Mouse (Mus musculus) cerebellum, adult 9-11 months (tissue): ENCODE data around the gene Zc3h7b.
"Not testable (repeated sequence)": the region's sequence is repeated elsewhere in the genome, so short reads cannot be mapped to it uniquely, and the experiment has no call there.

Source experiments
- DNase-seq: peaks from one replicate; pipeline ENCODE4 v3.0.0; 2022

Gene Zc3h7b

DNA sequence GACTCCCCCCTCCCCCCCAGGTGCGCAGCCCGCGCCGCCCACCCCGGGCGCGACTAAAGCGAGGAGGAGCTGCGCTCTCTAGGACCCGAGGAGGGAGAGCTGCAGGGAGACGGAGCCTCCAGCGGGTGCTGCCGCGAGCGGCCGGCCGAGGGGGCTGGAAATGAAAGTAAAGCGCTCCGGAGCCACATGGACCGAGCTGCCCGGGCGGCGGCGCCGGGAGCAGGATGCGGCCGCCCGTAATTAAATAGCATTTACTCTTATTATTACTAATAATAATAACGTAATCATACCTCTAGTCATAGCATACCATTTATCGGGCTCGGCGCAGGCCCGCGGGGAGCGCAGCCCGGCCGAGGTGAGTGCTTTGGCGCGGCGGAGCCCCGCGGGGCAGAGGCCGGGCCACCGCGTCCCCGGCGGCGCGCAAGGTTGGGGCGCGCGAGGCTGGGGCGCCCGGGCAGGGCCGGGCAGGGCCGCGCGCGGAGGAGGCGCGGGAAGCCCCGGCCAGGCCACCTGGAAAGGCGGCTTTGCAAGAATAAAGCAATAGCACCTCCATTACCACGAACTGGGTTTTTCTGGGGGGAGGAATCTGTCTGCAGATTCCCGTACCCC lies at the start of gene Zc3h7b, which contains the start of gene Rangap1:
Zc3h7b (plus strand) TSS at position 66 of the 609 bp plus-strand sequence.
Rangap1 (minus strand) TSS at position 539 of the 609 bp plus-strand sequence.
- peak; percentile 77 for DNase-seq

- peak; percentile 39 for DNase-seq
Measured at GRCm38 (mm10) chr15:81697175-81697574, 47.7 kb upstream of the Zc3h7b start, which contains the start of gene Chadl. Chadl (minus strand) TSS chr15:81697287.

GRCm38 (mm10) chr15:81697847-81698246 lies 47.0 kb upstream of the Zc3h7b start:
- no peak for DNase-seq

- no peak for DNase-seq
Measured at GRCm38 (mm10) chr15:81698532-81698931, 46.3 kb upstream of the Zc3h7b start.

DNA sequence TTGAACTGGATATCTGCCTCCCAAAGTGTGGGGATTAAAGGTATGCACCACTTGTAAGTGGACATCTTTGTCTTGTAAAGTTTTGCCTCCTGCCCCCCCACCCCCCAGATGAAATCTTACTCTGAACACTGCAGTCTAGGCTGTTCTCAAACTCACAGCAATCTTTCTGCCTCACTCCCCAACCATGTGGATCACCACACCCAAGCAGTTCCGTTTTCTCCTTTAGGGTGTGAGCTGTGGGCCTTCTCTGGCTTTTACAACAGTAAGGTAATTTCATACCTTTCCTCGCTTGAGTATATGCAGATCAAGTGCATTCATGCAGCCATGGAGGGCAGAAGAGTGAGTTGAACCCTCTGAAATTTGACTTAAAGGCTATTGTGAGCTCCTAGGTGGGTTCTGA lies 44.7 kb upstream of the Zc3h7b start:
- no peak for DNase-seq

- no peak for DNase-seq
Measured at GRCm38 (mm10) chr15:81700601-81701000, 44.3 kb upstream of the Zc3h7b start.

- not testable (repeated sequence) for DNase-seq
Measured at GRCm38 (mm10) chr15:81701350-81701749, 43.5 kb upstream of the Zc3h7b start.

DNA sequence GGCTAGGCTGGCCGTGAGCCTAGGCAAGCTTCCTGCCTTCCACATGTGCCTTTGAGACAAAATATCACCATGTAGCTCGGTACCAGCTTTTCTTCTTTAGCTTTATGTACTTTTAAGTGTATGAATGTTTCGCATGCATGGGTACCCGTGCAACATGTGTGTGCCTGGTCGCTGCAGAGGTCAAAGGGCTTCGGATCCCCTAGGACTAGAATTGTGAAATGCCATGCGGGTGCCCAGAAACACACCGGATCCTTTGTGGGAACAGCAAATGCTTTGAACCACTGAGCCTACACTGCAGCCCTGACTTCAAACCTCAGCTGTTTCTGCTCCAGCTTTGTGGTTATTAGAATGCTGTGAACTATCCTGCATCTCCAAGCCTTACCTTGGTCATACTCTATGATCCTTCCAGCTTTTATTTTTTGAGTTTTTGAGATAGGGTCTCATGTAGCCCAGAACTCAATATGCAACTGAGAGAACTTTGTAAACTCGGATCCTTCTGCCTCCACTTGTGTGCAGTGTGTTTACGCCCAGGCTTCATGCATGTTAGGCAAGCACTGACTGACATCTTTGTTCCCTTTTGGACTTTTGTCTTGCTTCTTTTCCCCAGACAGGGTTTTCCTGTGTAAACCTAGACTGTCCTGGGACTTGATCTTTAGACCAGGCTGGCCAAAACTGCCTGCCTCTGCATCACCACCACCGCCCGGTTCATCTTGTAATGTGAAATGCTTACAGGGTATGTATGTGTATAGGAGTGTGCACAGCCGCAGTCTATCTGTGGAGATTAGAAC lies 42.4 kb upstream of the Zc3h7b start:
- DNase-seq, result no peak

DNA sequence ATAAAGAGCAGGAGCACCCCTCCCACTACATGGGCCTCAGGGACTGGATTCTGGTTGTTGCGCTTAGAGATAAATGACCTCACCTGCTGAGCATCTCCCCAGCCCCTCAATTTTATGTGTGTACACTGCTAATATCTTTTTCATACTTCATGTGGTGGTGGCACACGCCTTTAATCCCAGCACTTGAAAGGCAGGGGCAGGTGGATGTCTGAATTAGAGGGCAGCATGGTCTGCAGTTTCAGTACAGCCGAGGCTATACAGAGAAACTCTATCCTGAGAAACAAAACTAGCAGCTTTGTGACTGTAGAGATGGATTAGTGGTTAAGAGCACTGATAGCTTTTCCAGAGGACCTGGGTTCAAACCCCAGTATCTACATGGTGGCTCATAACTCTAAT lies 41.8 kb upstream of the Zc3h7b start:
- DNase-seq, result no peak

- no peak for DNase-seq
Measured at GRCm38 (mm10) chr15:81708991-81709390, 35.9 kb upstream of the Zc3h7b start.

- DNase-seq, result no peak
Measured at GRCm38 (mm10) chr15:81709686-81710085, 35.2 kb upstream of the Zc3h7b start.

GRCm38 (mm10) chr15:81710801-81711200 lies 34.1 kb upstream of the Zc3h7b start:
- no peak for DNase-seq

- no peak for DNase-seq
Measured at GRCm38 (mm10) chr15:81713742-81714141, 31.1 kb upstream of the Zc3h7b start.

DNA sequence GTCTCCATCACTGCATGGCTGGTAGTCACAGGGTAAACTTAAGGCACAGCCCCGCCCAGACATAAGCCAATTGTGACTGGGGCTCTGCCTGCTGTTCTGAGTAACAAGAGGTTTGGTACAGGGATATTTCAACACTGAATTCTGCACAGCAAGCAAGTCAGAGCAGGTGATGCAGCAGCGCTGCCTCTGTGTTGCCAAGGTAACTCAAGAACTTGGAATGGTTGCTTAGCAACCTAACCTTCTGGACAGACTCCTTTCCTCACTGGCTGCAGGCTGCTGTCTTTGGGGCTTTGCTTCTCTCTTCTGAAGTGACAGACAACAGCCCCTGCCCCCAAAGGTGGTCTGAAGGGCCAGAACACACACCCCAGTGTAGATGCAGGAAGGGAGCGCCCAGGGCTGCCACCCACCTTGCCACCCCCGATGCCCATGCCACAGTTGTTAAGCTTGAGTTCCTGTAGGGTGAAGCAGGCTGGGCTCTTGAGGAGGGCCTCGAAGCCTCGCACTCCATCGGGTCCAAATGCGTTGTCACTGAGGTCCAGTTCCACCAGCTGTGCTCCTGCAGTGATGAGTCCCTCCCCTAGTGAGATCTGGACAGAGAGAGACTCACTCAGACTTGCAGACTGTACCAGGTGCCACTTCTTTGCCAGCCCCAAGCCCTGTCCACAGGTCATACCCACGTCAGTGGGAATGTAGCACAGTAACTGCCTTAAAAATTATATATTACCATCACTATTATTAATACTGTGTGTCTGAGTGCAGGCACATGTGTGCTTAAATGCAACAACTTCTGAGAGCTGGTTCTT lies 26.3 kb upstream of the Zc3h7b start:
- DNase-seq, result no peak

DNA sequence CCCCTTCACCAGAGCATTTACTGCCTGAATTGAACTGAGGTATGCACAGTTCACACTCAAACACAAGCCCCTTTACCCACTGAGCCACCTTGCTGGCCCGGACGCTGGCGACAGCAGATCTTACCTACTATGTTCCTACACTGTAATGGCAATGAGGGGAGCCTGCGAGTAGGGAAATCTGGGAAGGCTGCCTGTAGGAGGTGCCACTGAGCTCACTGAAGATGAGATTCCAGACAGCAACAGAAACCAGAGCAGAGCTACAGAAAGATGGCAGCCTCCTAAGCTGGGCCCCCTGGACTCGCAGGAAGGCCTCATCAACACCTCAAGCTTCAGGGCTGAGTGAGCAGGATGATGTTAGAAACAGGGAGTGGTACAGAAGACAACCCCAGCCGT lies 25.7 kb upstream of the Zc3h7b start:
- DNase-seq, result no peak

DNA sequence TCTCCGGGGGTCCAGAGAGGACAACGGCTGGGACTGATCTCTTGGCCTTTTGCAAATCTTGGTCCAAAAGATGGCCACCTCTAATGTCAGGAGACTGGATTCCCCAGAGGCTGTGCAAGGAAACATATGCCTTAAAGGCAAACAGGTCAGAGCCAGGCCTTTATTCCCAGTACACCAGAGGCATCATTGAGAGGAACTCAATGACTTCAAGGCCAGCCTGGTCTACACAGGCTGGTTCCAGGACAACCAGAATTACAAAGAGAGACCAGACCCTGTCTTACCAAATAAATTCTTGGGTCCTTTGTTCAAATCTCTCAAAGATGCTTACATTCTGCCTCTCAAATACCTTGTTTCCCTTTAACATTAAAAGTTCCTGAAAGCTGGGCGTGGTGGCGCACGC lies 22.5 kb upstream of the Zc3h7b start:
- DNase-seq, result no peak

DNA sequence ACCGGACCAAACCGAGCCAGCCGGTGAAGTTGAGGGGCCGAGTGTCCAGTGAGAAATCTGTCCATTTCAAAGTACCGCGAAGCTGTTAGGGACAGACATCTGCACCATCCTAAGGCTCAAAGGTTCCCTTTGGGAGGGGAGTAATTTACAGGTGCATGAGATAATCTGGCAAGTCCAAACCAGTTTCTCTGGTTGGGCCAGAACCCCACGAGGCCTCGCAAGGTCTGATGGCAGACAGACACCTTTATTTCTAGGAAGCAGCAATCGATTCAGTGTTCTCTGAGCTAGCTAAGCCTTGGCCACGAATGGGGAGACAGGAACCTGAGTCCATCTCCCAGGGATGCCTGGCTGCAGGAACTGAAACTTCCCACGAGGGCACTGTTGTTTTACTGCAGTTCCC lies 21.2 kb upstream of the Zc3h7b start:
- DNase-seq, result no peak

GRCm38 (mm10) chr15:81725965-81726364 lies 18.9 kb upstream of the Zc3h7b start:
- no peak for DNase-seq

DNA sequence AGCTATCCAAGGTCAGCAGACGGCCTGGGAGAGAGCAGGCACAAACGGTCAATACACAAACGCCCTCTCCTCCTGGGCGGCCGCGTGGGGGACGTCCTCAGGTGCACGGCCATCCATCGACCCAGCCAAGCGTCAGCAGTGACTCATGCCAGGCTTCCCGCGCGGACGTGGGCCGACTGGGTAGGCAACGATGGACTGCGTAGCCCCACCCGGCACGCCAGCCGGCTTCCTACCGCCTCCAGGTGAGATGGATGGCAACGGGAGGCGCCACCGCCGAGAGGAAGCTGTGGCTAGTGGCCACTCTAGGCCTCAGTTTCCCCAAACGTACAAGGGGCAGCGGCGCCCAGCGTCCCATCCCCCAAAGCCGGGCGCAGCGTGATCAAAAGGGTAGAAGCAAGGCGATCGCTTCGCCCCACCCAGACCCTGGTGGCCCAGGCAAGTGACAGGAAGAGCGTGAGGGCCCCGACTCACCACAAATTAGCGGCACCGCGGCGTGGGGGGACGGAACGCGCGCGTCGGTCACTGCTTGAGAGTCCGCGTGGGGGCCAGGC lies 15.5 kb upstream of the Zc3h7b start:
- peak; percentile 77 for DNase-seq

DNA sequence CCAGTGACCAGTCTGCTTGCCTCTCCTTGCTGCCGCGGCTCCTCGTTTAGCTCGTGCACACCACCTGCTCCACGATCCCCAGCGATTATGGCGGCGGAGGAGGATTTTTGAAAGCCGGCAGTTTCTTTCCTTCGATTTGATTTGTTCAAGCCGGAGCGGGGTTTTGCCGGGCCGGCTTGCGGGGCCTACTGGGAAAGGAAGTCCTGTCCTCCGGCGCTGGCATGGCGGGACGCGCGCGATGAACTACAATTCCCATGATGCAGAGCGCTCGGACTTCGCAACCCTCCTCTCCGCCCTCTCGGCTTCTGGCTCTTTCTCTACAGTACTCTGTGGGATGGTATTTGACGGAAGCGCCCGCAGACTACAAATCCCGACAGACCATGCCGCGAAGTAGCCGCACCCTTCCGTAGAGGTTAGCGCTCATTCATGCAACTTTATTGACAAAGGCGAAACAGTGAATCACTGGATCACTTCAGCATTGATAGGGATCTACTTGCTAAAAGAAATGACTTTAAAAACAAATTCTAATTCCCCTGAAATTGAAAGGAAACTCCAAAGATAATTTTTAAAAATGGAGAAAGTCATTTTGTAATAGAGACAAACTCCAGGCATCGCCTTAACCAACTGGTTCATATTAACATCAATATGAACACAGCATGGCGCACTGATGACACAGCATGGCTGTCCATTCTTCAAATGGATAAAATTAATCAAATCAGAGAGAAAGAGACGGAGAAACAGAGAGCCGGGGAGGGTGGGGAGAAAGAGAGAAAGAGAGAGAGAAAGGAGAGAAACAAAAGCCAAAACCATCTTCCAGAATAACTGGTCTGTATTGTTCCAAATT lies 14.8 kb upstream of the Zc3h7b start:
- DNase-seq, result peak; percentile 99

GRCm38 (mm10) chr15:81735075-81735474 lies 9.8 kb upstream of the Zc3h7b start:
- no peak for DNase-seq

DNA sequence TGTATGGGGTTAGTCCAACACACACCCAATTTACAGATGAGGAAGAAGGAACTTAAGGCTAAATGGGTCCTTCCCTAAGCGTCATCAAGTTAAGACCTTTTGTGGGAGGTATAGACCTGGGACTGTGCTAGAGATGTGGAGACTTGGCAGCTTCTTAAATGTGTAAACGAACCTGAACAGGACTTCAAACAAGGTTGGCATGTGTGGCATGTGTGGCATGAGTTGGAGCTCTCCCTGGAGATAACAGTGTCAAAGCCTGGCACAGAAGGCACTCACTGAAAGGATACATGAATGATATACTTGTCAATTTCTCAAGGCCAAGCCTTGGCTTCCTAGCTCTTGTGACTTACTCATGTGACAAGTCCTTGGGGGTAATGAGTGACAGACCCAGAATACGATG lies 5.6 kb upstream of the Zc3h7b start:
- DNase-seq, result no peak
